Mouse (Mus musculus) limb, embryonic 15.5 days (tissue): ENCODE measurements around the gene Mpi. TPM values are rescaled to one million over a fixed set of nuclear protein-coding genes. Genes with fewer than 3 reads are reported as not detected.
A peak's percentile ranks its signal among the peaks of the same experiment; 100 is the strongest.

Source experiments
- ATAC-seq: fragments of 200-750 bp; cut with Nextera tagmentation; 2 replicates; pipeline ENCODE4 v1.8.0; 2017; ENCODE audit warnings: low read depth, moderate TSS enrichment; ENCODE audit not compliant: insufficient number of reproducible peaks, low FRiP score, low TSS enrichment
- H3K27ac ChIP-seq: fragments of 300-500 bp; sonication (generic); 2 replicates; pipeline ENCODE4 v1.5.1; 2015; ENCODE audit warnings: moderate library complexity, mild to moderate bottlenecking, inconsistent platforms
- H3K27me3 ChIP-seq: fragments of 300-500 bp; sonication (generic); 2 replicates; pipeline ENCODE4 v1.6.1; 2015; ENCODE audit warnings: inconsistent platforms
- H3K36me3 ChIP-seq: fragments of 300-500 bp; sonication (generic); 2 replicates; pipeline ENCODE4 v1.6.1; 2015; ENCODE audit warnings: inconsistent platforms
- H3K4me1 ChIP-seq: fragments of 300-500 bp; sonication (generic); 2 replicates; pipeline ENCODE4 v1.6.1; 2015; ENCODE audit warnings: inconsistent platforms
- H3K4me2 ChIP-seq: fragments of 300-500 bp; sonication (generic); 2 replicates; pipeline ENCODE4 v1.6.1; 2015; ENCODE audit warnings: mild to moderate bottlenecking, inconsistent platforms
- H3K4me3 ChIP-seq: fragments of 300-500 bp; sonication (generic); 2 replicates; pipeline ENCODE4 v1.5.1; 2015; ENCODE audit warnings: mild to moderate bottlenecking, inconsistent platforms
- H3K9ac ChIP-seq: fragments of 300-500 bp; sonication (generic); 2 replicates; pipeline ENCODE4 v1.6.1; 2015; ENCODE audit warnings: inconsistent platforms
- H3K9me3 ChIP-seq: fragments of 300-500 bp; sonication (generic); 2 replicates; pipeline ENCODE4 v1.6.1; 2016; ENCODE audit warnings: inconsistent platforms
- WGBS: fragments of 180-500 bp; shearing (Covaris S2); methylation state at CpG from one replicate; pipeline ENCODE4 v1.1.7; 2015; 5-methylcytosine and 5-hydroxymethylcytosine counted together
- polyA plus RNA-seq: library from polyadenylated mRNA; unstranded; fragments of >200 nt; fragmentation: Nextera tagmentation; extraction: Ambion mirVana; gene quantifications from 2 replicates; pipeline ENCODE4 v1.2.1, GENCODE M21; 2015

The Mpi gene
- polyA plus RNA-seq, 1 experiment from 2014 or later, result 37.9 TPM

GRCm38 (mm10) chr9:57560263-57560662 is 7.7 kb upstream of the Mpi start:
- H3K4me1 ChIP-seq, result peaks cover 27% of the 10 kb centered on the region
- no peaks in the 10 kb centered on the region for H3K27me3 ChIP-seq
- WGBS, result 25% methylated on average over 7 of the region's 7 CpGs
- no peak for ATAC-seq
- H3K36me3 ChIP-seq, result no peaks in the 10 kb centered on the region
- H3K4me3 ChIP-seq, result peak overlapping the region; percentile 71
- peak overlapping the region; percentile 70; the same call in 1 of the 2 replicates for H3K9ac ChIP-seq
- no peak overlapping the region; the same call in 1 of the 2 replicates for H3K27ac ChIP-seq
- peak overlapping the region; percentile 86 for H3K4me2 ChIP-seq
- H3K9me3 ChIP-seq, result no peaks in the 10 kb centered on the region

GRCm38 (mm10) chr9:57559568-57559967 is 7.0 kb upstream of the Mpi start:
- no peaks in the 10 kb centered on the region for H3K9me3 ChIP-seq
- H3K4me3 ChIP-seq, result no peak overlapping the region
- no peak for ATAC-seq
- H3K4me1 ChIP-seq, result peaks cover 25% of the 10 kb centered on the region
- no peak overlapping the region for H3K9ac ChIP-seq
- no peaks in the 10 kb centered on the region for H3K27me3 ChIP-seq
- WGBS, result 56% methylated on average over 2 of the region's 2 CpGs
- no peak overlapping the region for H3K27ac ChIP-seq
- H3K36me3 ChIP-seq, result no peaks in the 10 kb centered on the region
- no peak overlapping the region for H3K4me2 ChIP-seq

- 89% methylated on average over 4 of the region's 4 CpGs for WGBS
- no peak for ATAC-seq
- no peak overlapping the region for H3K9ac ChIP-seq
These were observed 6.1 kb upstream of the Mpi start for GRCm38 (mm10) chr9:57558625-57559024.

GRCm38 (mm10) chr9:57557215-57557614 is 4.7 kb upstream of the Mpi start:
- H3K27me3 ChIP-seq, result no peaks in the 10 kb centered on the region
- H3K9me3 ChIP-seq, result no peaks in the 10 kb centered on the region
- no peaks in the 10 kb centered on the region for H3K36me3 ChIP-seq
- H3K9ac ChIP-seq, result no peak overlapping the region
- 70% methylated on average over 3 of the region's 3 CpGs for WGBS
- ATAC-seq, result no peak
- no peak overlapping the region for H3K27ac ChIP-seq
- no peak overlapping the region for H3K4me2 ChIP-seq
- H3K4me1 ChIP-seq, result peaks cover 17% of the 10 kb centered on the region
- H3K4me3 ChIP-seq, result no peak overlapping the region

More at GRCm38 (mm10) chr9:57558625-57559024, 6.1 kb upstream of the Mpi start:
- Histone ChIP-seq H3K4me3 (no peak overlapping the region), H3K4me1 (peaks cover 25% of the 10 kb centered on the region), H3K36me3 (no peaks in the 10 kb centered on the region), H3K4me2 (no peak overlapping the region), H3K9me3 (no peaks in the 10 kb centered on the region), H3K27ac (no peak overlapping the region), H3K27me3 (no peaks in the 10 kb centered on the region)

GRCm38 (mm10) chr9:57554753-57555152 is 2.2 kb upstream of the Mpi start:
- H3K36me3 ChIP-seq, result peaks cover 7% of the 10 kb centered on the region
- no peak overlapping the region for H3K27ac ChIP-seq
- H3K27me3 ChIP-seq, result no peaks in the 10 kb centered on the region
- H3K4me3 ChIP-seq, result no peak overlapping the region
- no peak overlapping the region for H3K9ac ChIP-seq
- 43% methylated on average over 3 of the region's 3 CpGs for WGBS
- H3K4me1 ChIP-seq, result peaks cover 7% of the 10 kb centered on the region
- H3K9me3 ChIP-seq, result no peaks in the 10 kb centered on the region
- H3K4me2 ChIP-seq, result no peak overlapping the region
- no peak for ATAC-seq

- H3K27ac ChIP-seq, result no peak overlapping the region
- H3K9ac ChIP-seq, result no peak overlapping the region
- WGBS, result 80% methylated on average over 11 of the region's 11 CpGs
- H3K36me3 ChIP-seq, result peaks cover 22% of the 10 kb centered on the region
- no peak overlapping the region for H3K4me2 ChIP-seq
- no peak overlapping the region for H3K4me3 ChIP-seq
- ATAC-seq, result no peak
- H3K4me1 ChIP-seq, result peaks cover 7% of the 10 kb centered on the region
- no peaks in the 10 kb centered on the region for H3K27me3 ChIP-seq
- no peaks in the 10 kb centered on the region for H3K9me3 ChIP-seq
These were observed 556 bp upstream of the Mpi start for GRCm38 (mm10) chr9:57553119-57553518.

- Histone ChIP-seq H3K36me3 (peaks cover 49% of the 10 kb centered on the region), H3K4me1 (peaks cover 7% of the 10 kb centered on the region), H3K27me3 (no peaks in the 10 kb centered on the region), H3K9ac (no peak overlapping the region), H3K4me3 (no peak overlapping the region), H3K4me2 (no peak overlapping the region), H3K27ac (no peak overlapping the region), H3K9me3 (no peaks in the 10 kb centered on the region)
- WGBS, result 82% methylated on average over 11 of the region's 11 CpGs
- 0 out of 2 replicates have a peak, but pooled peaks have one; percentile 15 for ATAC-seq
These were observed 2.3 kb downstream of the Mpi start for GRCm38 (mm10) chr9:57550126-57550862.

- Histone ChIP-seq H3K9ac (no peak overlapping the region), H3K4me1 (peaks cover 7% of the 10 kb centered on the region), H3K27me3 (no peaks in the 10 kb centered on the region), H3K9me3 (no peaks in the 10 kb centered on the region), H3K27ac (no peak overlapping the region), H3K36me3 (peaks cover 60% of the 10 kb centered on the region), H3K4me3 (no peak overlapping the region), H3K4me2 (no peak overlapping the region)
- ATAC-seq, result no peak
- WGBS, result 95% methylated on average over 4 of the region's 4 CpGs
These were observed 3.4 kb downstream of the Mpi start for GRCm38 (mm10) chr9:57549186-57549585.

GRCm38 (mm10) chr9:57547869-57548268 is 4.7 kb downstream of the Mpi start:
- WGBS, result 90% methylated on average over 11 of the region's 11 CpGs
- H3K4me3 ChIP-seq, result no peak overlapping the region
- peaks cover 7% of the 10 kb centered on the region for H3K4me1 ChIP-seq
- H3K36me3 ChIP-seq, result peaks cover 71% of the 10 kb centered on the region
- H3K9me3 ChIP-seq, result no peaks in the 10 kb centered on the region
- no peak overlapping the region for H3K4me2 ChIP-seq
- no peak for ATAC-seq
- no peak overlapping the region for H3K9ac ChIP-seq
- no peak overlapping the region for H3K27ac ChIP-seq
- no peaks in the 10 kb centered on the region for H3K27me3 ChIP-seq

GRCm38 (mm10) chr9:57547287-57547686 is 5.3 kb downstream of the Mpi start:
- Histone ChIP-seq H3K4me1 (peaks cover 7% of the 10 kb centered on the region), H3K9ac (no peak overlapping the region), H3K4me2 (no peak overlapping the region), H3K36me3 (peaks cover 74% of the 10 kb centered on the region), H3K9me3 (no peaks in the 10 kb centered on the region), H3K4me3 (no peak overlapping the region), H3K27me3 (no peaks in the 10 kb centered on the region), H3K27ac (no peak overlapping the region)
- no peak for ATAC-seq
- 90% methylated on average over 5 of the region's 5 CpGs for WGBS

GRCm38 (mm10) chr9:57543951-57544350 is 8.6 kb downstream of the Mpi start:
- Histone ChIP-seq H3K27me3 (no peaks in the 10 kb centered on the region), H3K9me3 (no peaks in the 10 kb centered on the region), H3K9ac (no peak overlapping the region), H3K4me3 (no peak overlapping the region), H3K27ac (no peak overlapping the region), H3K36me3 (peaks cover 86% of the 10 kb centered on the region), H3K4me2 (no peak overlapping the region), H3K4me1 (peaks cover 8% of the 10 kb centered on the region; the same call in 1 of the 2 replicates)
- ATAC-seq, result no peak
- WGBS, result 91% methylated on average over 3 of the region's 3 CpGs

- Histone ChIP-seq H3K4me1 (peaks cover 22% of the 10 kb centered on the region), H3K36me3 (peaks cover 61% of the 10 kb centered on the region), H3K9me3 (no peaks in the 10 kb centered on the region), H3K27ac (no peak overlapping the region), H3K4me3 (no peak overlapping the region), H3K4me2 (no peak overlapping the region), H3K9ac (no peak overlapping the region), H3K27me3 (no peaks in the 10 kb centered on the region)
- WGBS, result 9% methylated on average over 1 of the region's 1 CpGs
- ATAC-seq, result no peak
These were observed 11.3 kb downstream of the Mpi start for GRCm38 (mm10) chr9:57541312-57541711.
